Mouse (Mus musculus): ENCODE measurements at regions not wholly inside any gene's neighbourhood (a gene's known extent, or its start where the extent isn't known, plus 50 kb on each side); places are given as distances from the start of the nearest gene placed in this dataset.

- H3K27me3 ChIP-seq (ENCODE audit: control insufficient read depth in 1 of 2, insufficient read depth in 2 of 2, low read length in 2 of 2), result no peaks in the 10 kb centered on the region
- no peak overlapping the region for H3K9ac ChIP-seq (ENCODE audit: control insufficient read depth, low read depth, low read length, poor library complexity, severe bottlenecking)
- peaks cover 6 to 8% of the 10 kb centered on the region in 2 experiments for H3K4me1 ChIP-seq (ENCODE audit: control insufficient read depth in 1 of 2, insufficient read depth in 2 of 2, low read length in 2 of 2)
- H3K79me2 ChIP-seq (ENCODE audit: control insufficient read depth, insufficient read depth, low read length, poor library complexity), result no peaks in the 10 kb centered on the region
- DNase-seq (ENCODE audit: low read depth, low spot score), result no peak
- H3K9me3 ChIP-seq (replicated peaks; ENCODE audit: insufficient read depth, low read length), result no peaks in the 10 kb centered on the region
- peaks cover 0 to 10% of the 10 kb centered on the region in 2 experiments; a peak in 2 of 4 replicates for H3K36me3 ChIP-seq (ENCODE audit: control insufficient read depth in 1 of 2, insufficient read depth in 2 of 2, low read length in 2 of 2)
- TF ChIP-seq ELF1 (IDR thresholded peaks at IDR 0.05; ENCODE audit: low read depth, low read length), result no peak
- TF ChIP-seq TBP (IDR thresholded peaks at IDR 0.05; ENCODE audit: low read depth, low read length), result no peak
- no peak for TF ChIP-seq TCF12 (IDR thresholded peaks at IDR 0.05; ENCODE audit: low read depth, low read length)
- no peak for TF ChIP-seq USF1 (IDR thresholded peaks at IDR 0.05; ENCODE audit: low read depth, low read length)
- TF ChIP-seq POLR2A (IDR thresholded peaks at IDR 0.05; ENCODE audit: control insufficient read depth in 1 of 2, insufficient read depth in 1 of 2, low read depth in 1 of 2, low read length in 2 of 2, poor library complexity in 1 of 2), result no peak
- no peak for TF ChIP-seq E2F4 (IDR thresholded peaks at IDR 0.05; ENCODE audit: borderline replicate concordance, low read depth, low read length)
- no peak for TF ChIP-seq BHLHE40 (IDR thresholded peaks at IDR 0.05; ENCODE audit: borderline replicate concordance, low read depth, low read length)
- TF ChIP-seq CHD1 (IDR thresholded peaks at IDR 0.05; ENCODE audit: low read depth, low read length), result no peak
- TF ChIP-seq GATA1 (IDR thresholded peaks at IDR 0.05; ENCODE audit: low read depth, low read length), result no peak
- TF ChIP-seq ETS1 (IDR thresholded peaks at IDR 0.05; ENCODE audit: low read depth, low read length), result no peak
- TF ChIP-seq MYB (IDR thresholded peaks at IDR 0.05; ENCODE audit: low read depth, low read length), result no peak
- TF ChIP-seq ZC3H11A (IDR thresholded peaks at IDR 0.05; ENCODE audit: low read depth, low read length), result no peak
- no peak for TF ChIP-seq POLR2AphosphoS2 (IDR thresholded peaks at IDR 0.05; ENCODE audit: low read length)
- TF ChIP-seq MAZ (IDR thresholded peaks at IDR 0.05; ENCODE audit: low read depth, low read length), result no peak
- TF ChIP-seq MAX (IDR thresholded peaks at IDR 0.05; ENCODE audit: low read length), result no peak
- no peak for TF ChIP-seq SIN3A (IDR thresholded peaks at IDR 0.05; ENCODE audit: low read length)
- TF ChIP-seq RCOR1 (IDR thresholded peaks at IDR 0.05; ENCODE audit: low read depth, low read length), result no peak
- no peak overlapping the region for H3K4me3 ChIP-seq (ENCODE audit: control insufficient read depth in 1 of 2, insufficient read depth in 1 of 2, low read depth in 2 of 2, low read length in 2 of 2)
- no peak overlapping the region for H3K27ac ChIP-seq (ENCODE audit: control insufficient read depth, low read depth, low read length)
These were observed 96.0 kb downstream of the Epdr1 start for GRCm38 (mm10) chr13:19523686-19524085.

DNA sequence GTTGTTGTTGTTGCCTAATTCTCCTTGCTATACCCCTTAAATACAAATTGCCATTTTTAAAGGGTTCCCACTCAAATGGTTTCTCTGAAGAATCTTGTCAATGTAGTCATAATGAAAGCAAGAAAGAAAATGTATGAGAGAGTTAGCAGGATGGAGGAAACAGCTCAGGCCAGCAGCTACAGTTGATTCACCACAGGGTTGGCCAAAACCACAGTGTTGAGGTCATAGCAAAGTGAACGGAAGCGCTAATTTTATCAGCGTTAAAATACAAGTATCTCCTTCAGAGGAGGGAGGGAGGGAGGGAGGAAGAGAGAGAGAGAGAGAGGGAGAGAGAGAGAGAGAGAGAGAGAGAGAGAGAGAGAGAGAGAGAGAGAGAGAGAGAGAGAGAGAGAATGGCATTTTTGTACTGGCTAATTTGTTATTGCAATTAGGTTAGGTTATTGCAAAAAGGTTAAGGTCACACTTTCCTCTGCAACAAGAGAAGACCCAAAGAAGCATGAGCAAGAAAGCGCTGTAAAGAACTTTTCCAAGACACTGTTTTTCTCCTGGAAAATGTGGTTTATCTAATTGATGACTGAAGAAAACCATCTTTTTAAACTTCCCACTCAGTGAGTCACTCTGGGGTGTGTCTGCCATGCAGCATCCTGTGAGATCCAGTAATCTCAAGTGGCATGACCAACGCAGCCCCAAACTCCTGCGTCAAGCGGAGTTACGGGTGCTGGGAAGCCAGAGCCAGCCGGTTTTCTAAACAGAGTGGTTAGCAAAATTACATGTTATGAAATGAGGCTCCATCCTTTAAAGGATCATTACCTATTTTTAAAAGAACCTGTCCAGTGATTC, 101.6 kb downstream of the Epdr1 start:
- peak; percentile 76 for DNase-seq (ENCODE audit: low read depth, low spot score)
- H3K27me3 ChIP-seq (ENCODE audit: control insufficient read depth in 1 of 2, insufficient read depth in 2 of 2, low read length in 2 of 2), result no peaks in the 10 kb centered on the region
- TF ChIP-seq MEF2A (IDR thresholded peaks at IDR 0.05; ENCODE audit: extremely low read depth, insufficient replicate concordance, low read depth, low read length, poor library complexity, severe bottlenecking), result no peak
- peak; percentile 74 for TF ChIP-seq MYB (IDR thresholded peaks at IDR 0.05; ENCODE audit: low read depth, low read length)
- TF ChIP-seq POLR2AphosphoS5 (IDR thresholded peaks at IDR 0.05; ENCODE audit: borderline replicate concordance, low read depth, low read length), result no peak
- TF ChIP-seq ETS1 (IDR thresholded peaks at IDR 0.05; ENCODE audit: low read depth, low read length), result peak; percentile 89
- peak; percentile 96 for TF ChIP-seq JUND (IDR thresholded peaks at IDR 0.05; ENCODE audit: low read depth, low read length)
- TF ChIP-seq TCF12 (IDR thresholded peaks at IDR 0.05; ENCODE audit: low read depth, low read length), result peak; percentile 50; the same call in 1 of the 2 replicates
- no peak for TF ChIP-seq POLR2AphosphoS2 (IDR thresholded peaks at IDR 0.05; ENCODE audit: low read length)
- no peak for TF ChIP-seq MYC (IDR thresholded peaks at IDR 0.05; ENCODE audit: low read depth, low read length)
- 0 out of 2 replicates have a peak, but pooled peaks have one; percentile 14 for TF ChIP-seq MAFK (IDR thresholded peaks at IDR 0.05; ENCODE audit: borderline replicate concordance, low read depth, low read length)
- peak; percentile 53 to 71 for TF ChIP-seq EP300 (IDR thresholded peaks at IDR 0.05; ENCODE audit: low read depth in 1 of 2, low read length in 2 of 2)
- TF ChIP-seq MXI1 (IDR thresholded peaks at IDR 0.05; ENCODE audit: low read depth, low read length), result no peak
- TF ChIP-seq NELFE (IDR thresholded peaks at IDR 0.05; ENCODE audit: low read depth, low read length), result 0 out of 2 replicates have a peak, but pooled peaks have one; percentile 22
- no peak for TF ChIP-seq SMC3 (IDR thresholded peaks at IDR 0.05; ENCODE audit: low read depth, low read length)
- 0 out of 2 replicates have a peak, but pooled peaks have one; percentile 11 for TF ChIP-seq HCFC1 (IDR thresholded peaks at IDR 0.05; ENCODE audit: low read depth, low read length)
- peak; percentile 37; the same call in 1 of the 2 replicates for TF ChIP-seq TBP (IDR thresholded peaks at IDR 0.05; ENCODE audit: low read depth, low read length)
- peak; percentile 64 for TF ChIP-seq MAZ (IDR thresholded peaks at IDR 0.05; ENCODE audit: low read depth, low read length)
- no peak for TF ChIP-seq MAX (IDR thresholded peaks at IDR 0.05; ENCODE audit: low read length)
- TF ChIP-seq GATA1 (IDR thresholded peaks at IDR 0.05; ENCODE audit: low read depth, low read length), result peak; percentile 20; the same call in 1 of the 2 replicates
- peaks cover 40 to 46% of the 10 kb centered on the region in 2 experiments for H3K4me1 ChIP-seq (ENCODE audit: control insufficient read depth in 1 of 2, insufficient read depth in 2 of 2, low read length in 2 of 2)
- H3K9me3 ChIP-seq (replicated peaks; ENCODE audit: insufficient read depth, low read length), result no peaks in the 10 kb centered on the region
- peak overlapping the region; percentile 100 for H3K27ac ChIP-seq (ENCODE audit: control insufficient read depth, low read depth, low read length)
- peaks cover 0 to 56% of the 10 kb centered on the region in 2 experiments; a peak in 3 of 4 replicates for H3K36me3 ChIP-seq (ENCODE audit: control insufficient read depth in 1 of 2, insufficient read depth in 2 of 2, low read length in 2 of 2)
- no peaks in the 10 kb centered on the region for H3K79me2 ChIP-seq (ENCODE audit: control insufficient read depth, insufficient read depth, low read length, poor library complexity)
- H3K9ac ChIP-seq (ENCODE audit: control insufficient read depth, low read depth, low read length, poor library complexity, severe bottlenecking), result peak overlapping the region; percentile 71
- H3K4me3 ChIP-seq (ENCODE audit: control insufficient read depth in 1 of 2, insufficient read depth in 1 of 2, low read depth in 2 of 2, low read length in 2 of 2), result peak overlapping the region in 1 of 2 experiments; percentile 42; a peak in 2 of 4 replicates
